In the genomic region with DNA sequence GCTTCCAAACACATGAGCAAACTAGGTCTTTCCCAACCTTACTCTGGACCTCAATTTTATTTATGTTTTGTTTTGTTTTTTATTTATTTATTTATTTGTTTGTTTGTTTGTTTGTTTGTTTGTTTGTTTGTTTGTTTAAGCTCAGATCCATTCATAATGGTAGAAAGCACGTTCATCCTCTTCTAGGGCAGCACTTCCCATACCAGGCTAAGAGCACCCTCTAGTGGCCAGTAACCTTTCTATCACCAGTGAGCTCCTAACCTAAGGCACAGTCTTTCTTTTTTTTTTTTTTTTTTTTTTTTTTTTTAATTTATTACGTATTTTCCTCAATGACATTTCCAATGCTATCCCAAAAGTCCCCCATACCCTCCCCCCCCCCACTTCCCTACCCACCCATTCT, we compare ENCODE assay signal across 10 mouse cellular contexts. TPM values are rescaled to one million over a fixed set of nuclear protein-coding genes. Genes with fewer than 3 reads are reported as not detected.
A peak's percentile ranks its signal among the peaks of the same experiment; 100 is the strongest.
DNase-seq lines count a peak whose midpoint lies in the region; ATAC-seq and TF ChIP-seq lines count a peak whose summit lies in the region.
"Not testable (repeated sequence)": the region's sequence is repeated elsewhere in the genome, so short reads cannot be mapped to it uniquely, and the experiment has no call there.
"Had no signal": no experiment of that assay in that cellular context is flagged by ENCODE, and none has a peak within 500 bp of the region (broad histone marks: within the 10 kb centered on the region; RNA-seq: fewer than 3 reads in every experiment).

No protein-coding gene starts in this region.

- 3% methylated on average over 2 of the region's 2 CpGs for WGBS in forebrain, embryonic 15.5 days
- WGBS in hindbrain, embryonic 15.5 days: 17% methylated on average over 2 of the region's 2 CpGs

- H3K4me1 ChIP-seq in G1E (ENCODE audit: insufficient read depth, low read depth, low read length); forebrain, embryonic 15.5 days; hindbrain, embryonic 15.5 days (replicated peaks): not testable (repeated sequence)

- not testable (repeated sequence) for H3K27ac ChIP-seq in forebrain, embryonic 15.5 days (replicated peaks); hindbrain, embryonic 15.5 days (replicated peaks)

- H3K4me2 ChIP-seq in forebrain, embryonic 15.5 days (replicated peaks); hindbrain, embryonic 15.5 days: not testable (repeated sequence)

- peak; percentile 36 for DNase-seq in G1E (ENCODE audit: low spot score)
- peak; percentile 55 for DNase-seq in cerebellum, adult 11 months
- peak; percentile 46 for DNase-seq in layer of hippocampus, adult 9-10 months (ENCODE audit: low spot score)
- DNase-seq in lung, postnatal 14 days: peak; percentile 72
- peak; percentile 38 for DNase-seq in retina, adult 2 months (ENCODE audit: low read depth, low spot score)
- peak; percentile 56 for DNase-seq in thymus, postnatal 4 days

- not testable (repeated sequence) for H3K9me3 ChIP-seq in G1E (replicated peaks); forebrain, embryonic 15.5 days; hindbrain, embryonic 15.5 days

- H3K9ac ChIP-seq in forebrain, embryonic 15.5 days (replicated peaks); hindbrain, embryonic 15.5 days: not testable (repeated sequence)

- H3K27me3 ChIP-seq in G1E (ENCODE audit: insufficient read depth, low read length); forebrain, embryonic 15.5 days; hindbrain, embryonic 15.5 days: not testable (repeated sequence)

- not testable (repeated sequence) for ATAC-seq in G1E (ENCODE audit: extremely low read depth, insufficient number of reproducible peaks, low FRiP score, poor library complexity, severe bottlenecking)
- peak; percentile 80; the same call in 1 of the 2 replicates for ATAC-seq in forebrain, embryonic 15.5 days (replicated peaks)
- peak; percentile 75; the same call in 1 of the 2 replicates for ATAC-seq in hindbrain, embryonic 15.5 days (ENCODE audit: low FRiP score, low read depth)

- not testable (repeated sequence) for H3K36me3 ChIP-seq in G1E (replicated peaks); forebrain, embryonic 15.5 days; hindbrain, embryonic 15.5 days

- TF ChIP-seq CTCF in G1E (IDR thresholded peaks at IDR 0.05; ENCODE audit: low read depth, low read length): not testable (repeated sequence)

- H3K4me3 ChIP-seq in G1E (ENCODE audit: low read depth, low read length); forebrain, embryonic 15.5 days; hindbrain, embryonic 15.5 days: not testable (repeated sequence)

RNA-seq across cellular contexts. Expression of a gene that starts 9.3 kb away (rescaled TPM):
- total RNA-seq in G1E (2014; fragmentation: Nextera tagmentation): not detected in 2 replicates
- not detected in 2 replicates for total RNA-seq in G1E (2017)
- polyA plus RNA-seq in G1E (2012): not detected in 2 replicates
- 3.7 and 4.4 TPM in 2 replicates for polyA plus RNA-seq in forebrain, embryonic 15.5 days (2015; fragmentation: Nextera tagmentation; extraction: Ambion mirVana)
- 6.6 and 8.6 TPM in 2 replicates for polyA plus RNA-seq in hindbrain, embryonic 15.5 days (2015; fragmentation: Nextera tagmentation; extraction: Ambion mirVana)

RNA-seq across cellular contexts. Expression of a gene that starts 10.2 kb away (rescaled TPM):
- not detected in 2 replicates for total RNA-seq in G1E (2014; fragmentation: Nextera tagmentation)
- total RNA-seq in G1E (2017): 0.17 TPM in 1 of 2 replicates, not detected in the other
- not detected in 2 replicates for polyA plus RNA-seq in G1E (2012)
- 12.8 and 13.4 TPM in 2 replicates for polyA plus RNA-seq in forebrain, embryonic 15.5 days (2015; fragmentation: Nextera tagmentation; extraction: Ambion mirVana)
- 24.3 and 25.8 TPM in 2 replicates for polyA plus RNA-seq in hindbrain, embryonic 15.5 days (2015; fragmentation: Nextera tagmentation; extraction: Ambion mirVana)

RNA-seq across cellular contexts. Expression of a gene that starts 34.7 kb away (rescaled TPM):
- total RNA-seq in G1E (2014; fragmentation: Nextera tagmentation) (14.4 and 19.3 TPM in 2 replicates), G1E (2017) (34.1 and 35.2 TPM in 2 replicates)
- 3.6 and 3.9 TPM in 2 replicates for polyA plus RNA-seq in G1E (2012)
- polyA plus RNA-seq in forebrain, embryonic 15.5 days (2015; fragmentation: Nextera tagmentation; extraction: Ambion mirVana): 58.0 and 61.1 TPM in 2 replicates
- 65.6 and 71.9 TPM in 2 replicates for polyA plus RNA-seq in hindbrain, embryonic 15.5 days (2015; fragmentation: Nextera tagmentation; extraction: Ambion mirVana)

RNA-seq across cellular contexts. Expression of a gene that starts 58.4 kb away (rescaled TPM):
- total RNA-seq in G1E (2014; fragmentation: Nextera tagmentation) (not detected in 2 replicates), G1E (2017) (not detected in 2 replicates)
- not detected in 2 replicates for polyA plus RNA-seq in G1E (2012)
- polyA plus RNA-seq in forebrain, embryonic 15.5 days (2015; fragmentation: Nextera tagmentation; extraction: Ambion mirVana): not detected in 2 replicates
- polyA plus RNA-seq in hindbrain, embryonic 15.5 days (2015; fragmentation: Nextera tagmentation; extraction: Ambion mirVana): not detected in 2 replicates
- polyA plus RNA-seq: heart, embryonic 10.5 days; liver, embryonic 11.5 days had no signal

Comparison
In these comparisons a context has a peak if more than half of its experiments do, and no peak if none do; other contexts are left out.
1. RNA of a gene that starts 10.2 kb away (polyA plus RNA-seq): 24.3 to 25.8 TPM in hindbrain, embryonic 15.5 days and 12.8 to 13.4 TPM in forebrain, embryonic 15.5 days; not detected in G1E; every median in the first group is over 10 times any median in the second.
2. RNA of a gene that starts 34.7 kb away (polyA plus RNA-seq): 65.6 to 71.9 TPM in hindbrain, embryonic 15.5 days and 58.0 to 61.1 TPM in forebrain, embryonic 15.5 days; 3.6 to 3.9 TPM in G1E; every median in the first group is over 10 times any median in the second.
3. Peak in every context shown above with its lines, with median percentiles within 50 percentile points of each other: DNase-seq.